Mouse (Mus musculus): ENCODE data around the gene Bcor. TPM values are rescaled to one million over a fixed set of nuclear protein-coding genes. Genes with fewer than 3 reads are reported as not detected.

Bcor gene
- polyA plus RNA-seq, 1 experiment from 2014 or later, result 24.6 TPM

GRCm38 (mm10) chrX:12164591-12165529, 4.7 kb upstream of the Bcor start:
- no peak overlapping the region for H3K9ac ChIP-seq (ENCODE audit: low read depth, low read length)
- H3K27me3 ChIP-seq (ENCODE audit: control insufficient read depth, insufficient read depth, low read length), result peaks cover 6% of the 10 kb centered on the region; the same call in 1 of the 2 replicates
- peak overlapping the region; percentile 47; the same call in 1 of the 2 replicates for H3K27ac ChIP-seq (ENCODE audit: low read depth, low read length)
- H3K36me3 ChIP-seq (ENCODE audit: control insufficient read depth, insufficient read depth, low read length), result no peaks in the 10 kb centered on the region
- H3K4me1 ChIP-seq (replicated peaks; ENCODE audit: control insufficient read depth, insufficient read depth, low read length), result no peaks in the 10 kb centered on the region
- H3K4me2 ChIP-seq (replicated peaks; ENCODE audit: low read depth, low read length), result no peak overlapping the region
- H3K9me3 ChIP-seq (ENCODE audit: control insufficient read depth, low read length), result no peaks in the 10 kb centered on the region
- no peak overlapping the region for H3K4me3 ChIP-seq (ENCODE audit: low read depth, low read length)
- DNase-seq (ENCODE audit: low spot score), result no peak
- ATAC-seq (ENCODE audit: low FRiP score), result no peak
- 51% methylated on average over 11 of the region's 11 CpGs for WGBS

GRCm38 (mm10) chrX:12159534-12159881, 647 bp downstream of the Bcor start:
- Histone ChIP-seq H3K4me2 (replicated peaks; ENCODE audit: low read depth, low read length) (peak overlapping the region; percentile 66), H3K4me1 (replicated peaks; ENCODE audit: control insufficient read depth, insufficient read depth, low read length) (no peaks in the 10 kb centered on the region), H3K9ac (ENCODE audit: low read depth, low read length) (peak overlapping the region; percentile 64), H3K36me3 (ENCODE audit: control insufficient read depth, insufficient read depth, low read length) (no peaks in the 10 kb centered on the region), H3K9me3 (ENCODE audit: control insufficient read depth, low read length) (no peaks in the 10 kb centered on the region), H3K27me3 (ENCODE audit: control insufficient read depth, insufficient read depth, low read length) (peaks cover 49% of the 10 kb centered on the region), H3K27ac (ENCODE audit: low read depth, low read length) (peak overlapping the region; percentile 79), H3K4me3 (ENCODE audit: low read depth, low read length) (peak overlapping the region; percentile 43)
- WGBS, result under 1% methylated on average over 13 of the region's 19 CpGs
- DNase-seq (ENCODE audit: low spot score), result peak; percentile 49
- ATAC-seq (ENCODE audit: low FRiP score), result peak; percentile 41; the same call in 1 of the 2 replicates

GRCm38 (mm10) chrX:12158821-12159533, 1.2 kb downstream of the Bcor start:
- Histone ChIP-seq H3K9ac (ENCODE audit: low read depth, low read length) (peak overlapping the region; percentile 64; the same call in 1 of the 2 replicates), H3K27me3 (ENCODE audit: control insufficient read depth, insufficient read depth, low read length) (peaks cover 55% of the 10 kb centered on the region), H3K4me1 (replicated peaks; ENCODE audit: control insufficient read depth, insufficient read depth, low read length) (no peaks in the 10 kb centered on the region), H3K36me3 (ENCODE audit: control insufficient read depth, insufficient read depth, low read length) (no peaks in the 10 kb centered on the region), H3K9me3 (ENCODE audit: control insufficient read depth, low read length) (no peaks in the 10 kb centered on the region), H3K4me3 (ENCODE audit: low read depth, low read length) (peak overlapping the region; percentile 43), H3K4me2 (replicated peaks; ENCODE audit: low read depth, low read length) (peak overlapping the region; percentile 66), H3K27ac (ENCODE audit: low read depth, low read length) (peak overlapping the region; percentile 58)
- 6% methylated on average over 25 of the region's 31 CpGs for WGBS
- DNase-seq (ENCODE audit: low spot score), result peak; percentile 31
- peak; percentile 12; the same call in 1 of the 2 replicates for ATAC-seq (ENCODE audit: low FRiP score)

- Histone ChIP-seq H3K27ac (ENCODE audit: low read depth, low read length) (peak overlapping the region; percentile 58), H3K4me2 (replicated peaks; ENCODE audit: low read depth, low read length) (peak overlapping the region; percentile 66), H3K4me1 (replicated peaks; ENCODE audit: control insufficient read depth, insufficient read depth, low read length) (no peaks in the 10 kb centered on the region), H3K36me3 (ENCODE audit: control insufficient read depth, insufficient read depth, low read length) (no peaks in the 10 kb centered on the region), H3K9ac (ENCODE audit: low read depth, low read length) (no peak overlapping the region), H3K4me3 (ENCODE audit: low read depth, low read length) (peak overlapping the region; percentile 16; the same call in 1 of the 2 replicates), H3K27me3 (ENCODE audit: control insufficient read depth, insufficient read depth, low read length) (peaks cover 58% of the 10 kb centered on the region), H3K9me3 (ENCODE audit: control insufficient read depth, low read length) (no peaks in the 10 kb centered on the region)
- ATAC-seq (ENCODE audit: low FRiP score), result peak; percentile 75
- peak; percentile 73 for DNase-seq (ENCODE audit: low spot score)
- 4% methylated on average over 44 of the region's 44 CpGs for WGBS
Observed at GRCm38 (mm10) chrX:12158244-12158820, 1.8 kb downstream of the Bcor start.

GRCm38 (mm10) chrX:12157331-12157930, 2.7 kb downstream of the Bcor start:
- no peak overlapping the region for H3K9ac ChIP-seq (ENCODE audit: low read depth, low read length)
- DNase-seq (ENCODE audit: low spot score), result peak; percentile 54
- H3K27ac ChIP-seq (ENCODE audit: low read depth, low read length), result no peak overlapping the region
- no peak overlapping the region for H3K4me3 ChIP-seq (ENCODE audit: low read depth, low read length)
- H3K4me2 ChIP-seq (replicated peaks; ENCODE audit: low read depth, low read length), result peak overlapping the region; percentile 66
- H3K27me3 ChIP-seq (ENCODE audit: control insufficient read depth, insufficient read depth, low read length), result peaks cover 65% of the 10 kb centered on the region
- ATAC-seq (ENCODE audit: low FRiP score), result no peak
- H3K9me3 ChIP-seq (ENCODE audit: control insufficient read depth, low read length), result no peaks in the 10 kb centered on the region
- no peaks in the 10 kb centered on the region for H3K36me3 ChIP-seq (ENCODE audit: control insufficient read depth, insufficient read depth, low read length)
- no peaks in the 10 kb centered on the region for H3K4me1 ChIP-seq (replicated peaks; ENCODE audit: control insufficient read depth, insufficient read depth, low read length)
- WGBS, result 4% methylated on average over 24 of the region's 25 CpGs

- Histone ChIP-seq H3K4me3 (ENCODE audit: low read depth, low read length) (peak overlapping the region; percentile 6; the same call in 1 of the 2 replicates), H3K27me3 (ENCODE audit: control insufficient read depth, insufficient read depth, low read length) (peaks cover 76% of the 10 kb centered on the region), H3K4me2 (replicated peaks; ENCODE audit: low read depth, low read length) (peak overlapping the region; percentile 34), H3K27ac (ENCODE audit: low read depth, low read length) (no peak overlapping the region), H3K9ac (ENCODE audit: low read depth, low read length) (0 out of 2 replicates have a peak overlapping the region, but pooled peaks have one; percentile 11), H3K36me3 (ENCODE audit: control insufficient read depth, insufficient read depth, low read length) (no peaks in the 10 kb centered on the region), H3K9me3 (ENCODE audit: control insufficient read depth, low read length) (no peaks in the 10 kb centered on the region), H3K4me1 (replicated peaks; ENCODE audit: control insufficient read depth, insufficient read depth, low read length) (0 out of 2 replicates have a peak, but pooled peaks cover 6% of the 10 kb centered on the region)
- WGBS, result 6% methylated on average over 30 of the region's 30 CpGs
- no peak for ATAC-seq (ENCODE audit: low FRiP score)
- peak; percentile 38 for DNase-seq (ENCODE audit: low spot score)
Observed at GRCm38 (mm10) chrX:12155842-12156291, 4.3 kb downstream of the Bcor start.

GRCm38 (mm10) chrX:12155068-12155840, 4.9 kb downstream of the Bcor start:
- 0 out of 2 replicates have a peak, but pooled peaks cover 6% of the 10 kb centered on the region for H3K4me1 ChIP-seq (replicated peaks; ENCODE audit: control insufficient read depth, insufficient read depth, low read length)
- peak overlapping the region; percentile 6; the same call in 1 of the 2 replicates for H3K4me3 ChIP-seq (ENCODE audit: low read depth, low read length)
- H3K36me3 ChIP-seq (ENCODE audit: control insufficient read depth, insufficient read depth, low read length), result no peaks in the 10 kb centered on the region
- 0 out of 2 replicates have a peak overlapping the region, but pooled peaks have one; percentile 11 for H3K9ac ChIP-seq (ENCODE audit: low read depth, low read length)
- no peaks in the 10 kb centered on the region for H3K9me3 ChIP-seq (ENCODE audit: control insufficient read depth, low read length)
- peaks cover 79% of the 10 kb centered on the region for H3K27me3 ChIP-seq (ENCODE audit: control insufficient read depth, insufficient read depth, low read length)
- ATAC-seq (ENCODE audit: low FRiP score) (no peak), DNase-seq (ENCODE audit: low spot score) (peak; percentile 28)
- peak overlapping the region; percentile 34 for H3K4me2 ChIP-seq (replicated peaks; ENCODE audit: low read depth, low read length)
- 6% methylated on average over 29 of the region's 30 CpGs for WGBS
- no peak overlapping the region for H3K27ac ChIP-seq (ENCODE audit: low read depth, low read length)
